Mouse (Mus musculus): ENCODE data around the gene Sdk1. TPM values are rescaled to one million over a fixed set of nuclear protein-coding genes. Genes with fewer than 3 reads are reported as not detected.

Sdk1 gene
- polyA plus RNA-seq, 1 experiment from 2014 or later = 1.7 TPM

DNA sequence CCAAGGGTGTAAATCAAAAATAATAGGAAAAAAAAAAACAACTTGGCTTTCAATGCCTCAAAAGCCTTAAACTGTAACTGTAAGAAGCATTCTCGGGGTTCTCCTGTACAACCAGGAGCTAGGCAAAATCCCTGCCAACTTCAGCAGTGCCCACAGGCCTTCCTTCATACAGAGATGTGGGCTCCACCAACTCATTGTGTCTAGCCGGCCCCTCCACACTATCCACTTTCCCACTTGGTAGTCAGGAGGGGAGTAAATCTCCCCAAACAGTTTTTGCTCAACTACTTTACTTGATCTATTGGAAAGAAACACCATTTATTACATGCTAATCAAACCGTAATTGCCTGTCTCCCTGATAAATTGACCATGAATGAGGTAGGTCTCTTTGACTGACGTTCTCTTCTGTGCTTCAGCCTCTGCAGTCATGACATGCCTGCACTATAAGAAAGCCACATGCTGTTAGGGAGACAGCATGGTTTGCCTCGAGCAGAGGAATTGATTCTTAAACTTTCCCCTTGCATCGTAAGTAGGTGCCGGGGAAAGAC, 445.7 kb downstream of the Sdk1 start:
- no peak overlapping the region for H3K9ac ChIP-seq (ENCODE audit: low read depth, low read length)
- no peaks in the 10 kb centered on the region for H3K4me1 ChIP-seq (ENCODE audit: control insufficient read depth, insufficient read depth, low read length)
- no peak overlapping the region for H3K27ac ChIP-seq (ENCODE audit: low read length)
- no peaks in the 10 kb centered on the region for H3K9me3 ChIP-seq (ENCODE audit: control insufficient read depth, low read length)
- 48% methylated on average over 7 of the region's 7 CpGs for WGBS
- no peaks in the 10 kb centered on the region for H3K27me3 ChIP-seq (replicated peaks; ENCODE audit: control insufficient read depth, insufficient read depth, low read length)
- no peak overlapping the region for H3K4me3 ChIP-seq (ENCODE audit: low read length)
- ATAC-seq = no peak
- H3K4me2 ChIP-seq (ENCODE audit: low read depth, low read length) = no peak overlapping the region
- H3K36me3 ChIP-seq (ENCODE audit: control insufficient read depth, insufficient read depth, low read length) = no peaks in the 10 kb centered on the region

DNA sequence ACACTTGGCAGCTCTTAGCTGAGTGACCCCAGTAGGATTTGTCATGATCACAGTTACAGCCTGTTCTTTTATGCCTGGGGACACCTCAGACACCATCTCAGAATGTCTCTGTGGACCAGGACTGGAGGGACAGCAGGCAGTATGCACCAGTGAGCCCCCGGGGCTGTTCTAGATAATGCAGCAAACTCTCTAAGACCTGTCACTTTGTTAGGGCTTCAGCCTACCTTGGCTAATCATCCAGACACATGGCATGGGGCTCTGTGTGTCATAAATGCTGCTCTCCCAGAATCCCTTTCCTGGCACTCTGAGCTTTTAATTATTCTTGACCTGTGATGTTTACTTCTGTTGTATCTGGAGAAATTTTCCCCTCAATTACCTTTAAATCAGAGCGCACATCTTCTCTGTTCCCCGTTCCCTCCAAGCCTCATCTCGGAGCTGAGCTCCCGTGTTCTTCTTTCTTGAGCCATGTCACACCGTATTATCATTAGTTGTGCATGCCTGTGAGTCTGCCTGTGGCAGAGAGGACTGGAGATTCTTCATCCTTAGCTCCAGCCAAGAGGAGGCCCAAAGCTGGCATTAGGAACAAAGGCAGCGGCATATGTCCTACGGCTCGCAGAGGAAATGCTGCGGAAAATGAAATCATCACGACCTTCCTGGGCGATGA, 448.3 kb downstream of the Sdk1 start:
- H3K9me3 ChIP-seq (ENCODE audit: control insufficient read depth, low read length) = no peaks in the 10 kb centered on the region
- no peak overlapping the region for H3K27ac ChIP-seq (ENCODE audit: low read length)
- no peak for ATAC-seq
- H3K4me3 ChIP-seq (ENCODE audit: low read length) = no peak overlapping the region
- no peaks in the 10 kb centered on the region for H3K4me1 ChIP-seq (ENCODE audit: control insufficient read depth, insufficient read depth, low read length)
- no peak overlapping the region for H3K9ac ChIP-seq (ENCODE audit: low read depth, low read length)
- no peaks in the 10 kb centered on the region for H3K36me3 ChIP-seq (ENCODE audit: control insufficient read depth, insufficient read depth, low read length)
- no peak overlapping the region for H3K4me2 ChIP-seq (ENCODE audit: low read depth, low read length)
- WGBS = 91% methylated on average over 12 of the region's 12 CpGs
- H3K27me3 ChIP-seq (replicated peaks; ENCODE audit: control insufficient read depth, insufficient read depth, low read length) = no peaks in the 10 kb centered on the region

DNA sequence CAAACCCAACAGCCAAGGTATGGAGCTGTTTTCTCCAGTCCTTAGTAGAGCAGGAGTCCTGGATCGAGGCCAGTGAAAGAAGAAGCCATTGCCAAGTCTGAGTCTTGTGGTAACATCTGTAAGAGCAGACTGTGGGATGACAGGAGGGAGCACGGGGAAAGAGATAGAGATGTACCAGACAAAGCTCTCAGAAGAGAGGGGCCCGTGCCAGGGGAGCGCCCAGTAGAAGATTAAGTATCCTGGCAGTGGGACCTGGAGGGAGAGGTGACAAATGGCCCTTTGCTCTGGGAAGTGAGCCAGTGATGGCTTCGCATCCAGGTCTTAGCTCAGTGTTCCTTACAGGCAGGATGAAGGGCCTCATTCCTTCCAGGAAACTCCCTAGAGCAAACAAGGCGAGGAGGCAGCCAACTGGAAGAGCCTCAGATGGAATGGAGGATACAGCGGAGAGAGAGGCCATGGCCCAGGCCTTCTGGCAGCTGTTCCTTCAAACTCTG, 450.2 kb downstream of the Sdk1 start:
- Histone ChIP-seq H3K9ac (ENCODE audit: low read depth, low read length) (no peak overlapping the region), H3K4me1 (ENCODE audit: control insufficient read depth, insufficient read depth, low read length) (no peaks in the 10 kb centered on the region), H3K27me3 (replicated peaks; ENCODE audit: control insufficient read depth, insufficient read depth, low read length) (no peaks in the 10 kb centered on the region), H3K4me2 (ENCODE audit: low read depth, low read length) (no peak overlapping the region), H3K9me3 (ENCODE audit: control insufficient read depth, low read length) (no peaks in the 10 kb centered on the region), H3K4me3 (ENCODE audit: low read length) (no peak overlapping the region), H3K36me3 (ENCODE audit: control insufficient read depth, insufficient read depth, low read length) (no peaks in the 10 kb centered on the region), H3K27ac (ENCODE audit: low read length) (peak overlapping the region; percentile 19)
- WGBS = 53% methylated on average over 7 of the region's 7 CpGs
- peak; percentile 77 for ATAC-seq

DNA sequence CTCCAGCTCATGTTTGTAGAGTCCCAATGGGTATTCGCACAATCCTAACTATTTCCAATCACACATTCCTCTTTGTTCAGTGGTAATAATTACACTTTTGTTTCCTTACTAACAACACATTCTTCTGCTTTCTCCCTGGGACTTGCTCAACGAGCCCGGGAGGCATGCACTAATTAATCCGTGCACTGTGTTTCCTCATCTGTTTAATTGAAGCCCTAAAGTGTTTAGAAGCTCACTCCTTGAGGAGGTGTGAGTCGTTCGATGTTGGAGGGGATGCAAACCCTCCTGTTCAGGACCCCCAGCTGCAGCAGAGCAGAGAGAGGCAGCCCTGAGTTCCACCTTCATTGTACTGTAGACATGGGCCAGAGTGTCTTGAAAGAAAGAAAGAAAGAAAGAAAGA, 452.4 kb downstream of the Sdk1 start:
- Histone ChIP-seq H3K4me2 (ENCODE audit: low read depth, low read length) (no peak overlapping the region), H3K4me1 (ENCODE audit: control insufficient read depth, insufficient read depth, low read length) (no peaks in the 10 kb centered on the region), H3K27ac (ENCODE audit: low read length) (no peak overlapping the region), H3K36me3 (ENCODE audit: control insufficient read depth, insufficient read depth, low read length) (no peaks in the 10 kb centered on the region), H3K27me3 (replicated peaks; ENCODE audit: control insufficient read depth, insufficient read depth, low read length) (no peaks in the 10 kb centered on the region), H3K4me3 (ENCODE audit: low read length) (no peak overlapping the region), H3K9me3 (ENCODE audit: control insufficient read depth, low read length) (no peaks in the 10 kb centered on the region), H3K9ac (ENCODE audit: low read depth, low read length) (no peak overlapping the region)
- 52% methylated on average over 6 of the region's 6 CpGs for WGBS
- no peak for ATAC-seq

DNA sequence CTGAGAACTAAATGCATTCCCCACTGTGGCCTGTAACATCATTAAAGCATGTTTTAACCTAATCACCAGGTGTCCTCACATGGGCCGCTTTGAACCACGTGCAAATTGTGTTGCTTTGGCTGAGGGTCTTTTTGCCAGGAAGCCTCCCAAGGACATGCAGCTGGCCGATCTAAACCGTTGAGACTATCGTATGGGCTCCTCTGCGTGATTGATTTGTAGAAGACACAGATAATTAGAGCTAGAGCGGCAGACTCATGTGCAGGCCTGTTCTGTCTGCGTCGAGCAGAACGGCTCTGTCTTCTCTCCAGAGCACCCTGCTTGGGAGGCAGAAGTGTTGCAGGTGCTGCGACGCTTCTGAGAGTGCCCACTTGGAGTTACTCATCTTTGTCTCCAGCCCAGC, 453.6 kb downstream of the Sdk1 start:
- Histone ChIP-seq H3K4me3 (ENCODE audit: low read length) (no peak overlapping the region), H3K9ac (ENCODE audit: low read depth, low read length) (no peak overlapping the region), H3K36me3 (ENCODE audit: control insufficient read depth, insufficient read depth, low read length) (no peaks in the 10 kb centered on the region), H3K4me2 (ENCODE audit: low read depth, low read length) (no peak overlapping the region), H3K9me3 (ENCODE audit: control insufficient read depth, low read length) (no peaks in the 10 kb centered on the region), H3K4me1 (ENCODE audit: control insufficient read depth, insufficient read depth, low read length) (no peaks in the 10 kb centered on the region), H3K27ac (ENCODE audit: low read length) (no peak overlapping the region), H3K27me3 (replicated peaks; ENCODE audit: control insufficient read depth, insufficient read depth, low read length) (no peaks in the 10 kb centered on the region)
- 47% methylated on average over 12 of the region's 12 CpGs for WGBS
- no peak for ATAC-seq

DNA sequence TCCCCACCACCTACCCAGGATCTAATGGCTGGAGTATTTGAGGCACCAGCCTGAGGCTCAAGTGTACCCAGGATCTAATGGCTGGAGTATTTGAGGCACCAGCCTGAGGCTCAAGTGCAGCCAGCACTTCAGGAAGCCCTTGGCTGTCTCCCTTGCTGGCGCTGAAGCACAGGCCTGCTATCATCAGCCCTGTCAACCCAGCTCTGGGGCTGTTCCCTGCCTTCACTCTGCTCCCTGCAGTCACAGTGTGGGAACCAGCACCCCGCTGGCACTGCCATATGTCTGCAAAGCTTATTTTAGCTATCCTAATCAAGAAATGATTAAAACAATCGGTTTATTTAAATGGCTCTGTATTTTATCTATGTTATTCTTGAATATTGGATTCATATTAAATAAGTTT, 457.1 kb downstream of the Sdk1 start:
- ATAC-seq = no peak
- Histone ChIP-seq H3K36me3 (ENCODE audit: control insufficient read depth, insufficient read depth, low read length) (no peaks in the 10 kb centered on the region), H3K4me1 (ENCODE audit: control insufficient read depth, insufficient read depth, low read length) (no peaks in the 10 kb centered on the region), H3K27me3 (replicated peaks; ENCODE audit: control insufficient read depth, insufficient read depth, low read length) (no peaks in the 10 kb centered on the region), H3K9me3 (ENCODE audit: control insufficient read depth, low read length) (no peaks in the 10 kb centered on the region), H3K27ac (ENCODE audit: low read length) (no peak overlapping the region), H3K4me2 (ENCODE audit: low read depth, low read length) (no peak overlapping the region), H3K4me3 (ENCODE audit: low read length) (no peak overlapping the region), H3K9ac (ENCODE audit: low read depth, low read length) (no peak overlapping the region)
- 69% methylated on average over 3 of the region's 3 CpGs for WGBS

DNA sequence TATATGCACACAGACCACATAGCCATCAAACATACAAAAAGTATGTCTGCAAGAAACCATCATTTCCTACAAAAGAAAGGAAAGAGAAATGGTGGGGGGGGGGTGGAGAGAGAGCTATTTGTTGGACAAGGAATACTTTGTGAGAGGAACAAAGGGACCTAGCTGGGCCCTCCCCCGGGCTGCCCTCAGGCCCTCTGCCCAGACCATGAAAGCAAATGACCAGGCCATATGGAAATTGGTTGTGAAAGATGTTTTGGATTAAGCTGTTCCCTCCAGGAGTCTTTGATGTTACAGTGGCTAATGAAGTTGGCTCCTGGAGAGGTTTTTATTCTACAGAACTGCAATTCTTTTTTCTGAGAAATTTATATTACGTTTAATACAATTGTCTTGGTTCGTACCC, 479.5 kb downstream of the Sdk1 start:
- H3K9ac ChIP-seq (ENCODE audit: low read depth, low read length) = no peak overlapping the region
- ATAC-seq = no peak
- no peaks in the 10 kb centered on the region for H3K27me3 ChIP-seq (replicated peaks; ENCODE audit: control insufficient read depth, insufficient read depth, low read length)
- no peaks in the 10 kb centered on the region for H3K9me3 ChIP-seq (ENCODE audit: control insufficient read depth, low read length)
- H3K36me3 ChIP-seq (ENCODE audit: control insufficient read depth, insufficient read depth, low read length) = no peaks in the 10 kb centered on the region
- no peaks in the 10 kb centered on the region for H3K4me1 ChIP-seq (ENCODE audit: control insufficient read depth, insufficient read depth, low read length)
- H3K4me3 ChIP-seq (ENCODE audit: low read length) = no peak overlapping the region
- H3K4me2 ChIP-seq (ENCODE audit: low read depth, low read length) = no peak overlapping the region
- no peak overlapping the region for H3K27ac ChIP-seq (ENCODE audit: low read length)
- WGBS = 68% methylated on average over 3 of the region's 3 CpGs

DNA sequence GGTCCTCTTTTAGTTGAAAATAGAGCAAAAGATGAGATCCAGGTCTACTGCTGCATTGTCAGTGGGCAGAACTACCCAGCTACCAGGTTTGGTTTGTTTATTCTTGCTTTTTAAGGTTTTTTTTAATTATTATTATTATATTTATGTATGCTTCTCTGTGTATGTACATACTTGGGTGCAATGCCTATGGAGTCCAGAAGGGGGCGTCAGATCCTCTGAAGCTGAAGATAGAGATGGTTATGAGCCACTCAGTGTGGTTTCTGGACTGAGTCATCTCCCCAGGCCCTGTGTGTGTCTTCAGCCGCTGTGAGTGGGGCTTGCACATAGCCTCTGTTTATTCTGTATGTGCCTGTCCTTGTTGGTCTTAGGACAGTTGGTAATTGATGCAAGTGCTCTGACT, 486.7 kb downstream of the Sdk1 start:
- ATAC-seq = no peak
- WGBS = 50% methylated on average over 2 of the region's 2 CpGs

DNA sequence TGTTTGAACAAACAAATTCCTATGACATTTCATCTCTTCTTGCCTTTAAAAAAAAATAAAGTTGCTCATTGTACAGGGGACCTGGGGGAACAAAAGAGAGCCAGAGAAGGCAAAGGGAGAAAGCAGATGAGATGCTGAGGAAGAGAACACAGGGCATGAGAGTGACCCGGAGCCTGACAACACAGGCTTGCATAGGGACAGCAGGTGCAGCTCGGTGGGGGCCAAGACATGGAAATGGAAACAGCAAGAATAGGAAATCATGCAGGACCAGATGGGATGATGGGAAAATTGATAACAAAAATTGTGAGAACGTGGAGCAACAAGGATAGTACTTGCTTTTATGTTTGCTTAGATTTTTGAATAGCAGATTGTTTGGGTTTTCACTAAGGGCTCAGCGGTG, 488.7 kb downstream of the Sdk1 start:
- H3K27ac ChIP-seq (ENCODE audit: low read length) = no peak overlapping the region
- no peak overlapping the region for H3K9ac ChIP-seq (ENCODE audit: low read depth, low read length)
- no peak overlapping the region for H3K4me3 ChIP-seq (ENCODE audit: low read length)
- H3K4me2 ChIP-seq (ENCODE audit: low read depth, low read length) = no peak overlapping the region
- no peaks in the 10 kb centered on the region for H3K4me1 ChIP-seq (ENCODE audit: control insufficient read depth, insufficient read depth, low read length)
- no peaks in the 10 kb centered on the region for H3K9me3 ChIP-seq (ENCODE audit: control insufficient read depth, low read length)
- WGBS = 55% methylated on average over 4 of the region's 4 CpGs
- no peaks in the 10 kb centered on the region for H3K36me3 ChIP-seq (ENCODE audit: control insufficient read depth, insufficient read depth, low read length)
- no peak for ATAC-seq
- H3K27me3 ChIP-seq (replicated peaks; ENCODE audit: control insufficient read depth, insufficient read depth, low read length) = no peaks in the 10 kb centered on the region

More for the DNA sequence above, 486.7 kb downstream of the Sdk1 start:
- Histone ChIP-seq H3K9me3 (ENCODE audit: control insufficient read depth, low read length) (no peaks in the 10 kb centered on the region), H3K4me1 (ENCODE audit: control insufficient read depth, insufficient read depth, low read length) (no peaks in the 10 kb centered on the region), H3K4me3 (ENCODE audit: low read length) (no peak overlapping the region), H3K27me3 (replicated peaks; ENCODE audit: control insufficient read depth, insufficient read depth, low read length) (no peaks in the 10 kb centered on the region), H3K36me3 (ENCODE audit: control insufficient read depth, insufficient read depth, low read length) (no peaks in the 10 kb centered on the region), H3K27ac (ENCODE audit: low read length) (no peak overlapping the region), H3K4me2 (ENCODE audit: low read depth, low read length) (no peak overlapping the region), H3K9ac (ENCODE audit: low read depth, low read length) (no peak overlapping the region)

DNA sequence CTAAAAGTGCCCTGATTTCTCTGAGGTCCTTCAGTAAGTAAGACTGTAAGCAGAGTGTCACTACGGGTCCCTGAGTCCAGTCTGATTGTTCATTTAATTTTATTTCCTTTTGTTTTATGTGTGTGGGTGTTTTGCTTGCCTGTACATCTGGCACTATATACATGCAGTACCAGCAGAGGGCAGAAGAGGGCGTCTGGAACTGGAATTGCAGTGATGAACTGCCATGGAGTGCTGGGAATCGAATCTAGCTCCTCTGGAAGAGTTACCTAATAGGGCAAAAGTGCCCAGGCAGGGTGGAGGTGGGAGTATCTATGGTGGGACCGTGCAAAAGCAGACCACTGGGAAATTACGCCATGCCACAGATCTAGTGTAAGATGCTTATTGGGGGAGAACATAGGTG, 497.4 kb downstream of the Sdk1 start:
- H3K4me1 ChIP-seq (ENCODE audit: control insufficient read depth, insufficient read depth, low read length) = no peaks in the 10 kb centered on the region
- H3K36me3 ChIP-seq (ENCODE audit: control insufficient read depth, insufficient read depth, low read length) = no peaks in the 10 kb centered on the region
- no peak overlapping the region for H3K27ac ChIP-seq (ENCODE audit: low read length)
- H3K9me3 ChIP-seq (ENCODE audit: control insufficient read depth, low read length) = no peaks in the 10 kb centered on the region
- no peak for ATAC-seq
- H3K4me2 ChIP-seq (ENCODE audit: low read depth, low read length) = no peak overlapping the region
- no peaks in the 10 kb centered on the region for H3K27me3 ChIP-seq (replicated peaks; ENCODE audit: control insufficient read depth, insufficient read depth, low read length)
- H3K4me3 ChIP-seq (ENCODE audit: low read length) = no peak overlapping the region
- 75% methylated on average over 5 of the region's 5 CpGs for WGBS
- no peak overlapping the region for H3K9ac ChIP-seq (ENCODE audit: low read depth, low read length)
